Mouse (Mus musculus): ENCODE results near the gene Aldh9a1.
A peak's percentile ranks its signal among the peaks of the same experiment; 100 is the strongest.

Gene Aldh9a1

GRCm38 (mm10) chr1:167350597-167351415 is 1.0 kb downstream of the Aldh9a1 start:
- DNase-seq (ENCODE audit: low spot score), result no peak

GRCm38 (mm10) chr1:167352403-167352802 is 2.6 kb downstream of the Aldh9a1 start:
- no peak for DNase-seq (ENCODE audit: low spot score)

- DNase-seq (ENCODE audit: low spot score), result no peak
Observed at GRCm38 (mm10) chr1:167357387-167357786, 7.6 kb downstream of the Aldh9a1 start.

- DNase-seq (ENCODE audit: low spot score), result no peak
Observed at GRCm38 (mm10) chr1:167358731-167359130, 8.9 kb downstream of the Aldh9a1 start.

- no peak for DNase-seq (ENCODE audit: low spot score)
Observed at GRCm38 (mm10) chr1:167360268-167360667, 10.5 kb downstream of the Aldh9a1 start.

GRCm38 (mm10) chr1:167362819-167363218 is 13.0 kb downstream of the Aldh9a1 start:
- no peak for DNase-seq (ENCODE audit: low spot score)

GRCm38 (mm10) chr1:167363322-167363721 is 13.5 kb downstream of the Aldh9a1 start:
- no peak for DNase-seq (ENCODE audit: low spot score)

- DNase-seq (ENCODE audit: low spot score), result no peak
Observed at GRCm38 (mm10) chr1:167365808-167366207, 16.0 kb downstream of the Aldh9a1 start.

GRCm38 (mm10) chr1:167366621-167367020 is 16.8 kb downstream of the Aldh9a1 start:
- no peak for DNase-seq (ENCODE audit: low spot score)

- no peak for DNase-seq (ENCODE audit: low spot score)
Observed at GRCm38 (mm10) chr1:167368018-167368417, 18.2 kb downstream of the Aldh9a1 start.

- DNase-seq (ENCODE audit: low spot score), result peak; percentile 78
Observed at GRCm38 (mm10) chr1:167368513-167368912, 18.7 kb downstream of the Aldh9a1 start.

- peak; percentile 97 for DNase-seq (ENCODE audit: low spot score)
Observed at GRCm38 (mm10) chr1:167369905-167370304, 20.1 kb downstream of the Aldh9a1 start.

- DNase-seq (ENCODE audit: low spot score), result no peak
Observed at GRCm38 (mm10) chr1:167372739-167373138, 22.9 kb downstream of the Aldh9a1 start.

GRCm38 (mm10) chr1:167374003-167374784 is 24.4 kb downstream of the Aldh9a1 start:
- peak; percentile 82 for DNase-seq (ENCODE audit: low spot score)

- DNase-seq (ENCODE audit: low spot score), result no peak
Observed at GRCm38 (mm10) chr1:167374942-167375341, 25.2 kb downstream of the Aldh9a1 start.

GRCm38 (mm10) chr1:167378019-167378418 is 28.2 kb downstream of the Aldh9a1 start:
- DNase-seq (ENCODE audit: low spot score), result no peak

- DNase-seq (ENCODE audit: low spot score), result no peak
Observed at GRCm38 (mm10) chr1:167379751-167380150, 30.0 kb downstream of the Aldh9a1 start.

GRCm38 (mm10) chr1:167380223-167380622 is 30.4 kb downstream of the Aldh9a1 start:
- DNase-seq (ENCODE audit: low spot score), result no peak

- DNase-seq (ENCODE audit: low spot score), result no peak
Observed at GRCm38 (mm10) chr1:167381050-167382015, 31.5 kb downstream of the Aldh9a1 start.

- DNase-seq (ENCODE audit: low spot score), result no peak
Observed at GRCm38 (mm10) chr1:167382316-167382715, 32.5 kb downstream of the Aldh9a1 start.

- no peak for DNase-seq (ENCODE audit: low spot score)
Observed at GRCm38 (mm10) chr1:167382763-167383162, 33.0 kb downstream of the Aldh9a1 start.

- DNase-seq (ENCODE audit: low spot score), result no peak
Observed at GRCm38 (mm10) chr1:167383178-167383577, 33.4 kb downstream of the Aldh9a1 start.

Measured in c-Kit-positive CD71-positive TER-119-positive erythroid progenitor cells, embryonic 14.5 days (primary cell).